Mouse (Mus musculus) ES-Bruce4 (cell line): ENCODE measurements around the gene Alg10b.
"Not testable (repeated sequence)": the region's sequence is repeated elsewhere in the genome, so short reads cannot be mapped to it uniquely, and the experiment has no call there.

Experiments used
- CTCF ChIP-seq: IDR thresholded peaks from one replicate; pipeline ENCODE4 v1.8.1; 2011; ENCODE audit warnings: low read depth, low read length
- EP300 ChIP-seq: IDR thresholded peaks from 2 replicates; pipeline ENCODE4 v1.6.1; 2011; ENCODE audit warnings: low read depth, low read length; ENCODE audit not compliant: insufficient read depth
- POLR2A ChIP-seq: IDR thresholded peaks from one replicate; pipeline ENCODE4 v1.8.1; 2011; ENCODE audit warnings: low read length; ENCODE audit not compliant: insufficient read depth

DNA sequence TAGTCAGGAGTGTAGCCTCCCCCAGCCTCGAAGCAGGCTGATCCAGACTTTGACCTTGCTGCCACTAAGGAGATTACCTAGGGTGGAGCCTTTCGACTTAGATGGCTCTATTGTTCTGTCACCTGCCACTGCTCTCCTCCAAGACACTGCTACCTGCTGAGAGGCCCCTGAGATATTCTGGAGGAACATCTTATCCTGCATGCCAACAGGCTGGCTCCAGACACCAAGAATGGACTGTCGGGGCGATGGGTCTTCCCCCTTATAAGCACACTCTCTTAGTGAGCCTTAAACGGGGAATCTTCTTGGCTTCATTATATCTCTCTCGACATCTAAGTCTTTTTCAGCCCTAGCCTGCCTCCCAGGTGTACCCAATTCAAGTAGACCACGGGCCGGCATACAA, 41.0 kb upstream of the Alg10b start:
- TF ChIP-seq POLR2A, CTCF: not testable (repeated sequence)
- TF ChIP-seq EP300 = peak; percentile 64; the same call in 1 of the 2 replicates
